Mouse (Mus musculus): ENCODE results near the gene Pptc7. TPM values are rescaled to one million over a fixed set of nuclear protein-coding genes. Genes with fewer than 3 reads are reported as not detected.

Gene Pptc7
- polyA plus RNA-seq, 1 experiment from 2014 or later = 9.5 TPM

GRCm38 (mm10) chr5:122280827-122281462 is 3.2 kb upstream of the Pptc7 start:
- no peaks in the 10 kb centered on the region for H3K36me3 ChIP-seq (ENCODE audit: insufficient read depth)
- 21% methylated on average over 19 of the region's 19 CpGs for WGBS
- no peaks in the 10 kb centered on the region for H3K9me3 ChIP-seq (ENCODE audit: low read depth, low read length)
- H3K4me3 ChIP-seq (ENCODE audit: low read depth, low read length) = peak overlapping the region; percentile 8
- H3K9ac ChIP-seq = peak overlapping the region; percentile 16; the same call in 1 of the 2 replicates
- TF ChIP-seq CTCF (IDR thresholded peaks at IDR 0.05; ENCODE audit: low read depth) = no peak
- DNase-seq (peak; percentile 62), ATAC-seq (ENCODE audit: insufficient read depth) (no peak)
- H3K4me1 ChIP-seq (ENCODE audit: insufficient read depth) = peaks cover 19% of the 10 kb centered on the region
- peak overlapping the region; percentile 63; the same call in 1 of the 2 replicates for H3K27ac ChIP-seq (ENCODE audit: low read depth)
- peak overlapping the region; percentile 55 for H3K4me2 ChIP-seq
- no peaks in the 10 kb centered on the region for H3K27me3 ChIP-seq (ENCODE audit: insufficient read depth, low read length)

GRCm38 (mm10) chr5:122283828-122284182 is 360 bp upstream of the Pptc7 start:
- Histone ChIP-seq H3K9ac (peak overlapping the region; percentile 33; the same call in 1 of the 2 replicates), H3K27me3 (ENCODE audit: insufficient read depth, low read length) (no peaks in the 10 kb centered on the region), H3K4me2 (peak overlapping the region; percentile 83), H3K27ac (ENCODE audit: low read depth) (no peak overlapping the region; the same call in 1 of the 2 replicates), H3K36me3 (ENCODE audit: insufficient read depth) (no peaks in the 10 kb centered on the region), H3K4me3 (ENCODE audit: low read depth, low read length) (peak overlapping the region; percentile 99), H3K9me3 (ENCODE audit: low read depth, low read length) (no peaks in the 10 kb centered on the region), H3K4me1 (ENCODE audit: insufficient read depth) (peaks cover 20% of the 10 kb centered on the region)
- whole genome bisulfite sequencing = 10% methylated on average over 2 of the region's 2 CpGs
- ATAC-seq (ENCODE audit: insufficient read depth) (no peak), DNase-seq (no peak)
- no peak for TF ChIP-seq CTCF (IDR thresholded peaks at IDR 0.05; ENCODE audit: low read depth)

GRCm38 (mm10) chr5:122285029-122285766 is 1.0 kb downstream of the Pptc7 start:
- no peaks in the 10 kb centered on the region for H3K27me3 ChIP-seq (ENCODE audit: insufficient read depth, low read length)
- H3K4me2 ChIP-seq = peak overlapping the region; percentile 83
- peak overlapping the region; percentile 99 for H3K4me3 ChIP-seq (ENCODE audit: low read depth, low read length)
- no peaks in the 10 kb centered on the region for H3K9me3 ChIP-seq (ENCODE audit: low read depth, low read length)
- peaks cover 18% of the 10 kb centered on the region for H3K4me1 ChIP-seq (ENCODE audit: insufficient read depth)
- H3K27ac ChIP-seq (ENCODE audit: low read depth) = peak overlapping the region; percentile 74; the same call in 1 of the 2 replicates
- no peaks in the 10 kb centered on the region for H3K36me3 ChIP-seq (ENCODE audit: insufficient read depth)
- under 1% methylated on average over 34 of the region's 34 CpGs for WGBS
- H3K9ac ChIP-seq = peak overlapping the region; percentile 76
- DNase-seq (peak; percentile 50), ATAC-seq (ENCODE audit: insufficient read depth) (peak; percentile 39; the same call in 1 of the 2 replicates)
- TF ChIP-seq CTCF (IDR thresholded peaks at IDR 0.05; ENCODE audit: low read depth) = peak; percentile 19; the same call in 1 of the 2 replicates

GRCm38 (mm10) chr5:122285767-122286150 is 1.6 kb downstream of the Pptc7 start:
- DNase-seq (no peak), ATAC-seq (ENCODE audit: insufficient read depth) (no peak)
- Histone ChIP-seq H3K4me1 (ENCODE audit: insufficient read depth) (peaks cover 13% of the 10 kb centered on the region), H3K27ac (ENCODE audit: low read depth) (no peak overlapping the region), H3K4me3 (ENCODE audit: low read depth, low read length) (peak overlapping the region; percentile 99), H3K9ac (peak overlapping the region; percentile 76), H3K9me3 (ENCODE audit: low read depth, low read length) (no peaks in the 10 kb centered on the region), H3K4me2 (peak overlapping the region; percentile 83), H3K36me3 (ENCODE audit: insufficient read depth) (no peaks in the 10 kb centered on the region), H3K27me3 (ENCODE audit: insufficient read depth, low read length) (no peaks in the 10 kb centered on the region)
- 47% methylated on average over 7 of the region's 7 CpGs for WGBS
- TF ChIP-seq CTCF (IDR thresholded peaks at IDR 0.05; ENCODE audit: low read depth) = no peak

- DNase-seq (no peak), ATAC-seq (ENCODE audit: insufficient read depth) (no peak)
- 82% methylated on average over 10 of the region's 10 CpGs for WGBS
- no peaks in the 10 kb centered on the region for H3K27me3 ChIP-seq (ENCODE audit: insufficient read depth, low read length)
- H3K9ac ChIP-seq = no peak overlapping the region
- peaks cover 8% of the 10 kb centered on the region for H3K4me1 ChIP-seq (ENCODE audit: insufficient read depth)
- TF ChIP-seq CTCF (IDR thresholded peaks at IDR 0.05; ENCODE audit: low read depth) = no peak
- no peaks in the 10 kb centered on the region for H3K36me3 ChIP-seq (ENCODE audit: insufficient read depth)
- H3K9me3 ChIP-seq (ENCODE audit: low read depth, low read length) = no peaks in the 10 kb centered on the region
- H3K27ac ChIP-seq (ENCODE audit: low read depth) = no peak overlapping the region
- peak overlapping the region; percentile 83; the same call in 1 of the 2 replicates for H3K4me2 ChIP-seq
- H3K4me3 ChIP-seq (ENCODE audit: low read depth, low read length) = 0 out of 2 replicates have a peak overlapping the region, but pooled peaks have one; percentile 99
Observed at GRCm38 (mm10) chr5:122286191-122286590, 2.0 kb downstream of the Pptc7 start.

- ATAC-seq (ENCODE audit: insufficient read depth) (no peak), DNase-seq (no peak)
- H3K27me3 ChIP-seq (ENCODE audit: insufficient read depth, low read length) = no peaks in the 10 kb centered on the region
- TF ChIP-seq CTCF (IDR thresholded peaks at IDR 0.05; ENCODE audit: low read depth) = no peak
- no peak overlapping the region for H3K4me3 ChIP-seq (ENCODE audit: low read depth, low read length)
- WGBS = 77% methylated on average over 4 of the region's 4 CpGs
- H3K36me3 ChIP-seq (ENCODE audit: insufficient read depth) = no peaks in the 10 kb centered on the region
- H3K27ac ChIP-seq (ENCODE audit: low read depth) = no peak overlapping the region
- H3K4me1 ChIP-seq (ENCODE audit: insufficient read depth) = peaks cover 7% of the 10 kb centered on the region; the same call in 1 of the 2 replicates
- no peak overlapping the region for H3K4me2 ChIP-seq
- no peaks in the 10 kb centered on the region for H3K9me3 ChIP-seq (ENCODE audit: low read depth, low read length)
- no peak overlapping the region for H3K9ac ChIP-seq
Observed at GRCm38 (mm10) chr5:122287026-122287425, 2.9 kb downstream of the Pptc7 start.

All from lung, embryonic 14.5 days (tissue).